Mouse (Mus musculus): ENCODE measurements at regions not wholly inside any gene's neighbourhood (a gene's known extent, or its start where the extent isn't known, plus 50 kb on each side); places are given as distances from the start of the nearest gene placed in this dataset.

- H3K27me3 ChIP-seq (ENCODE audit: control insufficient read depth, insufficient read depth, low read length): no peaks in the 10 kb centered on the region
- WGBS: 49% methylated on average over 3 of the region's 3 CpGs
- H3K4me2 ChIP-seq (replicated peaks): no peak overlapping the region
- H3K9ac ChIP-seq: no peak overlapping the region
- DNase-seq (ENCODE audit: low spot score): no peak
- H3K4me1 ChIP-seq (replicated peaks; ENCODE audit: control insufficient read depth, insufficient read depth, low read length): no peaks in the 10 kb centered on the region
- no peaks in the 10 kb centered on the region for H3K9me3 ChIP-seq (ENCODE audit: control insufficient read depth, low read length)
- H3K36me3 ChIP-seq (replicated peaks; ENCODE audit: control insufficient read depth, insufficient read depth): no peaks in the 10 kb centered on the region
- H3K27ac ChIP-seq: no peak overlapping the region
- H3K4me3 ChIP-seq (replicated peaks; ENCODE audit: low read length): no peak overlapping the region
- peak; percentile 69 for ATAC-seq (ENCODE audit: low FRiP score)
Observed at GRCm38 (mm10) chr5:42270286-42271076, 202.7 kb downstream of the Gm16223 start.

- H3K27me3 ChIP-seq (ENCODE audit: control insufficient read depth, insufficient read depth, low read length): no peaks in the 10 kb centered on the region
- no peak for DNase-seq (ENCODE audit: low spot score)
- no peak overlapping the region for H3K4me3 ChIP-seq (replicated peaks; ENCODE audit: low read length)
- H3K36me3 ChIP-seq (replicated peaks; ENCODE audit: control insufficient read depth, insufficient read depth): no peaks in the 10 kb centered on the region
- no peak overlapping the region for H3K4me2 ChIP-seq (replicated peaks)
- H3K9ac ChIP-seq: no peak overlapping the region
- no peaks in the 10 kb centered on the region for H3K9me3 ChIP-seq (ENCODE audit: control insufficient read depth, low read length)
- no peak for ATAC-seq (ENCODE audit: low FRiP score)
- WGBS: 92% methylated on average over 4 of the region's 4 CpGs
- no peak overlapping the region for H3K27ac ChIP-seq
- H3K4me1 ChIP-seq (replicated peaks; ENCODE audit: control insufficient read depth, insufficient read depth, low read length): no peaks in the 10 kb centered on the region
Observed at GRCm38 (mm10) chr5:42272001-42272400, 204.2 kb downstream of the Gm16223 start.

DNA sequence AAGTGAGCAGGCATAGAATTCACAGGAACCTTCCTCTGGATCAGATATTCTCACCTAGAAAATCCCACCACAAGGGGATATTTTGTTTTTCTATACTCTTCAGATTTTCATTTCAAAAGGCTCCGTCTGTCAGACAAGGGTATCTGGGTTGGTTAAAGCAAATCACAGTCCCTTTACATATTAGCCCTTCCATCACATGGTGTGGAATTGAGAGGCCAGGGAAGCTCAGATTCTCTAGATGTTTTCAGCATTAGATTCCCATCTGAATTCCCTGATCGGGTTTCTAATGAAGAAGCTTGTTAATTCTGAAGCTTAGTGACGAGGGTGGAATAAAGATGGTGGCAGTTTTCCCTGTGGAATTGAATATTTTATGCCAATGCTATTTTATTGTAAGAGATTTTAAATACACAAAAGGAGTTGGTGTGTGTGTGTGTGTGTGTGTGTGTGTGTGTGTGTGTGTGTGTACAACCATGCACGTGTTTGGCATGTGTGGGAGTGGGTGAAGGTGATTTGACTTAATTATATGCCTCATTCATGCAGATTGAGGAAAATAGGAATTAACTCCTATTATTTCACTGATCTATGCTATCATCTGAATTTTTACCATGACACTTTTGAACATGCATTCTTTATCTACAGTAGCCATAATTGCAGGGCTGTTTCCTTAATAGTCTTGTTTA lies 211.0 kb downstream of the Gm16223 start:
- Histone ChIP-seq H3K4me3 (replicated peaks; ENCODE audit: low read length) (no peak overlapping the region), H3K27ac (0 out of 2 replicates have a peak overlapping the region, but pooled peaks have one; percentile 9), H3K36me3 (replicated peaks; ENCODE audit: control insufficient read depth, insufficient read depth) (no peaks in the 10 kb centered on the region), H3K4me1 (replicated peaks; ENCODE audit: control insufficient read depth, insufficient read depth, low read length) (no peaks in the 10 kb centered on the region), H3K9me3 (ENCODE audit: control insufficient read depth, low read length) (no peaks in the 10 kb centered on the region), H3K27me3 (ENCODE audit: control insufficient read depth, insufficient read depth, low read length) (no peaks in the 10 kb centered on the region), H3K4me2 (replicated peaks) (no peak overlapping the region), H3K9ac (no peak overlapping the region)
- ATAC-seq (ENCODE audit: low FRiP score): 0 out of 2 replicates have a peak, but pooled peaks have one; percentile 51
- DNase-seq (ENCODE audit: low spot score): no peak
- 47% methylated on average over 4 of the region's 4 CpGs for WGBS

All from hindbrain, embryonic 14.5 days (tissue).